Mouse (Mus musculus): ENCODE data around the gene Slc22a8. TPM values are rescaled to one million over a fixed set of nuclear protein-coding genes. Genes with fewer than 3 reads are reported as not detected.
A peak's percentile ranks its signal among the peaks of the same experiment; 100 is the strongest.

Slc22a8 gene
- polyA plus RNA-seq (2017; shearing (Covaris generic)) = under 1 TPM in 1 of 2 experiments, not detected in 1; 0.40 TPM

GRCm38 (mm10) chr19:8590954-8591353 is at the start of gene Slc22a8:
Gene Slc22a8 (plus strand): TSS chr19:8591254.
- ATAC-seq = no peak

DNA sequence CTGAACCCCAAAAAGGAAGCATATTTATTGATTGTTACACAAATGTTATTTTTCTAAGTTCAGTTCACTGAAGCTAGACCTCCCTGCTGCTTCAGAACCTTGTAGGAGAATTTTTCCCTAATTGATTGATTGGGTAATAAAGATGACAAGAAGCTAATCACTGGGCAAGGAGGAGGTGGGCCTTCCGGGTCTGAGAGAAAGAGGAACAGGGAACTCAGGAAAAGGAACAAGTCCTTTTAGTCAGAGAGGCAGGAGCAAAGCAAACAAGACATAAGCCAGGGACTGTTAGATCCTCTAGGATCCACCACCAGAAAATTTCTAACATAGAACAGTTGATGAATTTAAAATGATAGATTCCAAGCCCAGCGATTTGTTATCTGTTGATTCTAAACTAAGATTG is 32.2 kb upstream of the Slc22a8 start:
- ATAC-seq = no peak

GRCm38 (mm10) chr19:8564021-8564420 is 27.0 kb upstream of the Slc22a8 start:
- no peak for ATAC-seq

- no peak for ATAC-seq
These were observed 26.6 kb upstream of the Slc22a8 start for GRCm38 (mm10) chr19:8564469-8564868.

DNA sequence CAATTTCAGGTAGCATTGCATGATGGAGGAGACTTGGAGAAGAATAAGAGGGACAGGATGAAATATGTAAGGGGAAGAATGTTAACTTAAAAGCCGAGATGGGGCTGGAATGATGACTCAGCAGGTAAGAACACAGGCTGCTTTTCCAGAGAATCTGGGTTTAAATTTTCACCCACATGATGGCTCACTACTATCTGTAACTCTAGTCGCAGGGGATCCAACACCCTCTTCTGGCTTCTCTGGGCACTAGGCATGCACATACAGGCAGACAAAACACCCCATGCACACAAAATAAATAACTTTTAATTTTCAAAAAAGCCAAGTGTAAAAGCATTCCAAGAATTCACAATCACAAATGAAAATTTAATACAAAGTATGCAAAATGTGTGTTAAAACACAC is 25.8 kb upstream of the Slc22a8 start:
- no peak for ATAC-seq

- ATAC-seq = no peak
These were observed 25.1 kb upstream of the Slc22a8 start for GRCm38 (mm10) chr19:8565985-8566384.

- ATAC-seq = no peak
These were observed 23.8 kb upstream of the Slc22a8 start for GRCm38 (mm10) chr19:8567104-8567880.

GRCm38 (mm10) chr19:8569453-8569863 is 21.6 kb upstream of the Slc22a8 start:
- no peak for ATAC-seq

DNA sequence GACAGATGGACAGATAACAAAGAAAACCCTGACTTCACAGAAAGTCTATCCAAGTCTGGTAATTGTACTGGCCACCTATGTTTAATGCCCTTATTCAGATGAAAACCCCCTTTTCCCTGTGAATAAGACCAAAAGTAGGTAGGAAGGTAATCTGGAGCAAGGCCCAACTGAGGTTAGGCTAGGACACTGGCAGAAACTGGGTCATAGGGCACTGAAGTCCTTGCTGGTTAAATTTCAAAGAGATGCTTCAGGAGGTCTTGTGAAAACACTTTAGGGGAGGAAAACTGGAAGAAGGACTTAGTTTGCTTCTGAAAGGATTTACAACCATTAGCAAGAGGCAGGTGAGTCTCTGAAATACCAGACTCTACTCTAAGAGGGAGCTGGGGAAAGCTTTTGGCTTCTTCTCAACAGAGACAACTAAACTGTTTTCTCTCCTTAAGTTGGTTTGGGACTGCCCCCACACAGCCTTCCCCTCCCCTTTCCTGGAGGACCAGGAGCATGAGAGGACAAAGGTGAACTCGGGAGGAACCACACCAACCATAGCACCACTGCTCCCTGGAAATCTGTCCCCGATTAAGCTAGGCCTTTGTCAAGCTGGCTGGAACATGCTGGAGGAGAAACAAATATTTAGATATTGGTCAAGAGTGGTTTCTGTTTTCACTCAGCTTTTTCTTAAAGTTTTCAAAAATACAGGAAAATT is 20.6 kb upstream of the Slc22a8 start:
- ATAC-seq = no peak

DNA sequence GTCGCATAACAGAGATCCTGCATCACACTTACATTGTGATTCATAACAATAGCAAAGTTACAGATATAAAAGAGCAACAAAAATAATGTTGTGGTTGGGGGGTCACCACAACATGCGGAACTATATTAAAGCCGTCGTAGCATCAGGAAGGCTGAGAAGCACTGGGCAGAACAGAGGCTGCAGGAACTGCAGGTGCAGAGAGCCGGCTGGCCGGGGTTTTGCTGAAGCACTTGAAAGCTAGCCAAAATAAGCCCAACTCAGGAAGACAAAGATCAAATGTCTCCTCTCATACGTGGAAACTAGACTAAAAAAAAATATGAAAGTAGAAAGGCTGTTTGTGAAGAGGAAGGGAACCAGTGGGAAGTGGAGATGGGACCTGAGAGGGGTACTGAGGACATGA is 19.3 kb upstream of the Slc22a8 start:
- no peak for ATAC-seq

GRCm38 (mm10) chr19:8572485-8572884 is 18.6 kb upstream of the Slc22a8 start:
- no peak for ATAC-seq

- ATAC-seq = no peak
These were observed 13.6 kb upstream of the Slc22a8 start for GRCm38 (mm10) chr19:8577432-8577831.

- ATAC-seq = no peak
These were observed 12.6 kb upstream of the Slc22a8 start for GRCm38 (mm10) chr19:8578293-8578969.

- no peak for ATAC-seq
These were observed 12.1 kb upstream of the Slc22a8 start for GRCm38 (mm10) chr19:8578970-8579342.

- no peak for ATAC-seq
These were observed 5.8 kb upstream of the Slc22a8 start for GRCm38 (mm10) chr19:8585298-8585697.

- ATAC-seq = no peak
These were observed 5.2 kb upstream of the Slc22a8 start for GRCm38 (mm10) chr19:8585899-8586298.

GRCm38 (mm10) chr19:8586350-8586749 is 4.7 kb upstream of the Slc22a8 start:
- no peak for ATAC-seq

DNA sequence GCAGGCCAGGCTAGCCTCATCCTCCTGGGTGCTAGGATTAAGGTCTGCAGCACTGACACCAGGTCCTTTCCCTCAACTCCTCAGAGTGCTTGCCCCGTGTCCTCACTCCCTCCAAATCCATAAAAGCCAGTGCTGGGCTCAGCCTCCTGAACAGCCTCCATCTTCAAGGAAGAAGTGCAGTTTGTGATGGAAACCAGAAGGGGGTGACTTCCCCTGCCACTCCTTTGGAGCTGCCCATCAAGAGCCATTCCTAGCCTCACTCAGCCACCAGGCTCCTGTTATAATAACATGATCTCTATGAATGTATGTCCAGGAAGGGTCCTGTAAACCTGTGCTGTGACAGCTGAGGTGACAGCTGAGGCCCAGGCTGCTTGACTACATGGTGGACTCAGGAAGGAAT is 3.7 kb upstream of the Slc22a8 start:
- no peak for ATAC-seq

DNA sequence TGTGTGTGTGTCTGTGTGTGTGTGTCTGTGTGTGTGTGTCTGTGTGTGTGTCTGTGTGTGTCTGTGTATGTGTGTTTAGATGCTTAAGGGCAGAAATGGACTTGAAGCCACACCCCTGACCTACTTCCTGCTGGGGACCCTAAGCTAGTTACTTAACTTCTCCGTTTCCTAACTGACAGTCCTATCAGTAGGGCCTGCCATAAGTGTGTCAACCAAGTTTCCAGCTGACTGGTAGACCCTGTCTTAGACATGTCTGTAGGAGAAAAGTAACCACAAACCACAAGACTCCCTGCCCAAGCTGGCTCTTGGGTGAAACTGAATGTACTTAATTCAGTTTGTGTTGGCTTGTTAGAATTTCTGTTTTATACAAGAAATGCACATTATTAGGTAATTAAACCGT is 1.1 kb downstream of the Slc22a8 start:
- ATAC-seq = peak; percentile 77

DNA sequence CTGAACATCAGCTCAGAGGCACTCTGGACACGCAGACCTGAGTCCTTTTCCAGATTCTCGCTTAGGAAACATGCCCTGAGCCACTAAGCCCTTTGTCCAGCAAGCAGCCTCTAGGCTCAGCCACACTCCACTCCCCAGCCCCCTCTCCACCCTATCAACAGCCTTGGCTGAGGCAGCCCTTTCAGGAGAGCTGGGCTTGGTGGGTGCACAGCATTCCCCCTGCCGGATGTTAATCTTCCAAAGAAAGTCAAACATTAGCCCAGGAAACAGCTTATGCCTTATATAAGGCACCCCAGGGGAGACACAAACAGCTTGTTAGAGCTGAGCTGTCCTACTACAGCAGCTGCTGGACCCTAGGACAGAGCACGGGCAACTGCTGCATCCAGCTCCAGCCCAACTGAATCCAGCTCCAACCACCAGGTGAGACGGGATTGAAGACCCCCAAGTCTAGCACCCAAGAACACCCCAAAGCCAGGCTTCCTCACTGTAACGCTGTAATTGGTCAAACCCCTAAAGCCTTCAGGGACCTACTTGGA is 1.9 kb downstream of the Slc22a8 start:
- no peak for ATAC-seq

DNA sequence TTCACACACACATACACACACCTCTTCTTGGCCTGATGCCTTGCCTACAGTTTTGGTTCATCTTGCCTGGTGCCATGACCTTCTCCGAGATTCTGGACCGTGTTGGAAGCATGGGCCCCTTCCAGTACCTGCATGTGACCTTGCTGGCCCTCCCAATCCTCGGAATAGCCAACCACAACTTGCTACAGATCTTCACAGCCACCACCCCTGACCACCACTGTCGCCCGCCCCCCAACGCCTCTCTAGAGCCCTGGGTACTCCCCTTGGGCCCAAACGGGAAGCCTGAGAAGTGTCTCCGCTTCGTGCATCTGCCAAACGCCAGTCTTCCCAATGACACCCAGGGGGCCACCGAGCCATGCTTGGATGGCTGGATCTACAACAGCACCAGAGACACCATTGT is 2.8 kb downstream of the Slc22a8 start:
- ATAC-seq = no peak

GRCm38 (mm10) chr19:8594518-8594917 is 3.5 kb downstream of the Slc22a8 start:
- no peak for ATAC-seq

DNA sequence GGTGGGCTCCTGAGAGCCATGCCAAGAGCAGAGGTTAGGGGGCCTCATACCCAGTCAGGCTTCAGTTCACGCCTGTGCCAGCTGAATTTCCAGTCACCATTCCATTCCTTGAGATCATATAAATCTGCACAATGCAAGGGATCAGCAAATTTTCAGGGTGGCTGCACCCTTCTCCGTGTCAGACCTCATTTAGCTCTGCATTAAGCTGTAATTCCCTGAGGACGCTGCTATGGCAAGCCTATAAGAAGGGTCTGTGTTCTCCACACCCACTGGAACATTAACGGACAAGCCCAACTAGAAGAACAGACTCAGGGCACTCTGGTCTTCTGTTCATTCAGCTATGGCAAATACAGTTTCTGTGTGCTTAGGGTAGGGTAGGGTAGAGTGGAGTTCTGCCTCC is 6.2 kb downstream of the Slc22a8 start:
- no peak for ATAC-seq

Data from activated CD4-positive, CD25-positive, alpha-beta regulatory T cell, adult 4 months (primary cell).